Mouse (Mus musculus): Measurements from ENCODE around the gene Mfsd11. TPM values are rescaled to one million over a fixed set of nuclear protein-coding genes. Genes with fewer than 3 reads are reported as not detected.

Mfsd11 gene
- total and polyA plus RNA-seq, 3 experiments: 25.4 to 25.7 TPM; not detected in 1

DNA sequence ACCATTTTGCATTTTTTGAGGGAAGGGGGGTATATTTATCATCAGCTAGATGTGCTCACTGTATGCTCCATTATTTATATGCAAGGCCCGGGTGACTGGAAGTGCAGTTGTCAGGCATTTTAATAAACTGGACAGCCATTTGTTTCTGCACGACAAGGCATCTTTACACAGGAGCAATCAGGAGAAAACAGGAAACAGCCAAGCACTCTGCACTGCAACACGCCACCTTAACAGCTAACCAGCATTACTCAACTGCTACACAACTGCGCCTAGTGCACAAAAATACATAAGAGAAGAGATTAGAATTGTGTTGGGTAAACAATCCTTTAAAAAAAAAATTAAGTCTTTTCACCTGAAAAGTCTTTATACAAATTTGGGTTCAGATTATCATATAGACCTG, 2.2 kb upstream of the Mfsd11 start (continued):
- TF ChIP-seq ZC3H11A (IDR thresholded peaks at IDR 0.05; ENCODE audit: low read depth, low read length): no peak

DNA sequence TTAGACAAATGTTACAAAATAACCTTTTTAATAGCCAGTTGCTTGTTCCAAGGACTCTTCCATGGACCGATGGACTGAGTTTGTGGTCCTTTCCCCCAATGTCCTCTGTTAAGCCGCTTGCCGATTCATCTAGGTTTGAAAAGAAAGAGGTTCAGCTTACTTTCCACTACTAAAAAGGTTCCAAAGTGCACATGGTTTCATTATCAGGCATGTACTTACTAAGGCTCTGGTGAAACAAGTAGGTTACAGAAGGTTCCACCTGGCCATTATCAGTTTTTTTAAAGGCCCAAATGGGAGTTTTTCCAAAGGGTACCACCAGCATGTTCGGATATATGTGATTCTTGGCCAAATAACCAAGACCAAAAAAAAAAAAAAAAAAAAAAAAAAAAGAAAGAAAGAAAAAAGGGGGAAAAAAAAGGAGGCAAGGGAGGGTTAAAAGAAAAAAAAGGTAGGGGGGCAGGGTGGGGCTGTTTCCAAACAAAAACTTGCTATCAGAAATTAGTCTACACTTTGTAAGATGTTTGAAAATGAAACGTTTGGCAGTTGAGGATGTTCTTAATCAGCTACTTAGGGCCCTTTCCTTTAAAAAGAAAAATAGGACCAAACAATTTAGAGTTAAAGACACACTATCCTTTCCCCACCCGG, 1.3 kb upstream of the Mfsd11 start:
- no peaks in the 10 kb centered on the region for H3K9me3 ChIP-seq (replicated peaks; ENCODE audit: insufficient read depth, low read length)
- peaks cover 21 to 44% of the 10 kb centered on the region in 2 experiments for H3K36me3 ChIP-seq (ENCODE audit: control insufficient read depth in 1 of 2, insufficient read depth in 2 of 2, low read length in 2 of 2)
- TF ChIP-seq MAZ (IDR thresholded peaks at IDR 0.05; ENCODE audit: low read depth, low read length) (peak; percentile 21; the same call in 1 of the 2 replicates), EP300 (IDR thresholded peaks at IDR 0.05; ENCODE audit: low read depth in 1 of 2, low read length in 2 of 2) (peak in 1 of 2 experiments; percentile 34; a peak in 1 of 4 replicates), ZKSCAN1 (IDR thresholded peaks at IDR 0.05; ENCODE audit: low read depth, low read length) (no peak), ZMIZ1 (IDR thresholded peaks at IDR 0.05; ENCODE audit: low read depth, low read length) (peak; percentile 71; the same call in 1 of the 2 replicates), POLR2A (IDR thresholded peaks at IDR 0.05; ENCODE audit: control insufficient read depth in 1 of 2, insufficient read depth in 1 of 2, low read depth in 1 of 2, low read length in 2 of 2, poor library complexity in 1 of 2) (peak in 1 of 2 experiments; percentile 38; a peak in 2 of 4 replicates), CHD1 (IDR thresholded peaks at IDR 0.05; ENCODE audit: low read depth, low read length) (peak; percentile 88; the same call in 1 of the 2 replicates), MXI1 (IDR thresholded peaks at IDR 0.05; ENCODE audit: low read depth, low read length) (peak; percentile 88; the same call in 1 of the 2 replicates), MYC (IDR thresholded peaks at IDR 0.05; ENCODE audit: low read depth, low read length) (peak; percentile 43; the same call in 1 of the 2 replicates), TBP (IDR thresholded peaks at IDR 0.05; ENCODE audit: low read depth, low read length) (no peak), KAT2A (conservative IDR thresholded peaks at IDR 0.05; ENCODE audit: low read depth, low read length) (peak; percentile 29; the same call in 1 of the 2 replicates), ETS1 (IDR thresholded peaks at IDR 0.05; ENCODE audit: low read depth, low read length) (peak; percentile 55; the same call in 1 of the 2 replicates), ZNF384 (IDR thresholded peaks at IDR 0.05; ENCODE audit: low read depth, low read length) (peak; percentile 75), MAX (IDR thresholded peaks at IDR 0.05; ENCODE audit: low read length) (peak; percentile 56; the same call in 1 of the 2 replicates), JUND (IDR thresholded peaks at IDR 0.05; ENCODE audit: low read depth, low read length) (no peak), ZC3H11A (IDR thresholded peaks at IDR 0.05; ENCODE audit: low read depth, low read length) (no peak)
- H3K9ac ChIP-seq (ENCODE audit: control insufficient read depth, low read depth, low read length, poor library complexity, severe bottlenecking): peak overlapping the region; percentile 100
- H3K27ac ChIP-seq (ENCODE audit: control insufficient read depth, low read depth, low read length): peak overlapping the region; percentile 75
- peak; percentile 70 for DNase-seq (ENCODE audit: low read depth, low spot score)
- H3K27me3 ChIP-seq (ENCODE audit: control insufficient read depth in 1 of 2, insufficient read depth in 2 of 2, low read length in 2 of 2): no peaks in the 10 kb centered on the region
- peaks cover 5 to 16% of the 10 kb centered on the region in 2 experiments for H3K4me1 ChIP-seq (ENCODE audit: control insufficient read depth in 1 of 2, insufficient read depth in 2 of 2, low read length in 2 of 2)
- H3K79me2 ChIP-seq (ENCODE audit: control insufficient read depth, insufficient read depth, low read length, poor library complexity): peaks cover 57% of the 10 kb centered on the region
- peak overlapping the region; percentile 91 to 100 for H3K4me3 ChIP-seq (ENCODE audit: control insufficient read depth in 1 of 2, insufficient read depth in 1 of 2, low read depth in 2 of 2, low read length in 2 of 2)

DNA sequence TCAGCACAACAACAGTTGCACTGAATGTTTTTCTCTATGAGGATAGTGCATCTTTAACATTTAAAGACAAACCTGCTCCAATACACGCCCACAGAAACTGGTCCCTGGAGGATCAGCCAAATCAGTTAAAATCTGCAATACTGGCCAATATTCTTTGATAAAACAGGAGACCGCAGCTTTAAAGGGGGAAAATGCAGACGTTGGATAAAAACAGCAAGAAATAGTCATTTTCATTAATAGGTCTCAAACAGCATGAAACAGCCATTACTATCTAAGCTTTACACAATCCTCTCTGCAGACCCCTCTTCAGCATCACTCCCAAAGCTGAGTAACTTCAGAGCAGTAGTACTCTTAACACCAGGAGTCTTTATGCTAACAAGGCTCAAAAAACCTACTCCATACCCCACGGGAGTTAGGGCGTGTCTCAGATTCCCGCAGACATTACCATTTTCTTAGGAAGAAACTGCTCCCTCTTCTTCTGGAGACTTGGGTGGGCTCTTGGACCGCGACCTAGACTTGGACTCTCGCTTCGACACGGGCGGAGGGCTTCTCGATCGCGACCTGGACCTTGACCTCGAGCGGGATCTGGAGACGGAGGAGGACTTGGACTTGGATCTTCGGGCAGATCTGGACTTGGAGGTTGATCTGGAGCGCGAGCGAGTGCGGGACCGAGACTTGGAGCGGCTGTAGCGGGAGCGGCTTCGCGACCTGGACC, 507 bp upstream of the Mfsd11 start:
- Histone ChIP-seq H3K9me3 (replicated peaks; ENCODE audit: insufficient read depth, low read length) (no peaks in the 10 kb centered on the region), H3K4me1 (ENCODE audit: control insufficient read depth in 1 of 2, insufficient read depth in 2 of 2, low read length in 2 of 2) (peaks cover 6 to 11% of the 10 kb centered on the region in 2 experiments), H3K27ac (ENCODE audit: control insufficient read depth, low read depth, low read length) (peak overlapping the region; percentile 75), H3K4me3 (ENCODE audit: control insufficient read depth in 1 of 2, insufficient read depth in 1 of 2, low read depth in 2 of 2, low read length in 2 of 2) (peak overlapping the region; percentile 91 to 100), H3K27me3 (ENCODE audit: control insufficient read depth in 1 of 2, insufficient read depth in 2 of 2, low read length in 2 of 2) (no peaks in the 10 kb centered on the region), H3K36me3 (ENCODE audit: control insufficient read depth in 1 of 2, insufficient read depth in 2 of 2, low read length in 2 of 2) (peaks cover 21 to 40% of the 10 kb centered on the region in 2 experiments), H3K9ac (ENCODE audit: control insufficient read depth, low read depth, low read length, poor library complexity, severe bottlenecking) (peak overlapping the region; percentile 100), H3K79me2 (ENCODE audit: control insufficient read depth, insufficient read depth, low read length, poor library complexity) (peaks cover 51% of the 10 kb centered on the region)
- DNase-seq (ENCODE audit: low read depth, low spot score): peak; percentile 75
- TF ChIP-seq POLR2A (IDR thresholded peaks at IDR 0.05; ENCODE audit: control insufficient read depth in 1 of 2, insufficient read depth in 1 of 2, low read depth in 1 of 2, low read length in 2 of 2, poor library complexity in 1 of 2) (peak in 1 of 2 experiments; percentile 26; a peak in 1 of 4 replicates), MAFK (IDR thresholded peaks at IDR 0.05; ENCODE audit: borderline replicate concordance, low read depth, low read length) (no peak), JUND (IDR thresholded peaks at IDR 0.05; ENCODE audit: low read depth, low read length) (no peak), NELFE (IDR thresholded peaks at IDR 0.05; ENCODE audit: low read depth, low read length) (no peak), UBTF (IDR thresholded peaks at IDR 0.05; ENCODE audit: borderline replicate concordance, insufficient read depth, low read depth, low read length) (no peak), CHD2 (IDR thresholded peaks at IDR 0.05; ENCODE audit: low read length) (no peak), BHLHE40 (IDR thresholded peaks at IDR 0.05; ENCODE audit: borderline replicate concordance, low read depth, low read length) (no peak), ZC3H11A (IDR thresholded peaks at IDR 0.05; ENCODE audit: low read depth, low read length) (no peak), ZNF384 (IDR thresholded peaks at IDR 0.05; ENCODE audit: low read depth, low read length) (no peak), ZKSCAN1 (IDR thresholded peaks at IDR 0.05; ENCODE audit: low read depth, low read length) (no peak), TBP (IDR thresholded peaks at IDR 0.05; ENCODE audit: low read depth, low read length) (0 out of 2 replicates have a peak, but pooled peaks have one; percentile 12), HCFC1 (IDR thresholded peaks at IDR 0.05; ENCODE audit: low read depth, low read length) (no peak), MXI1 (IDR thresholded peaks at IDR 0.05; ENCODE audit: low read depth, low read length) (no peak; the same call in 1 of the 2 replicates), RCOR1 (IDR thresholded peaks at IDR 0.05; ENCODE audit: low read depth, low read length) (no peak), EP300 (IDR thresholded peaks at IDR 0.05; ENCODE audit: low read depth in 1 of 2, low read length in 2 of 2) (no peak), TCF12 (IDR thresholded peaks at IDR 0.05; ENCODE audit: low read depth, low read length) (no peak), GATA1 (IDR thresholded peaks at IDR 0.05; ENCODE audit: low read depth, low read length) (no peak), MAZ (IDR thresholded peaks at IDR 0.05; ENCODE audit: low read depth, low read length) (0 out of 2 replicates have a peak, but pooled peaks have one; percentile 2)
